Mouse (Mus musculus) stomach, embryonic 15.5 days (tissue): ENCODE results near the gene Actg1. TPM values are rescaled to one million over a fixed set of nuclear protein-coding genes. Genes with fewer than 3 reads are reported as not detected.
A peak's percentile ranks its signal among the peaks of the same experiment; 100 is the strongest.

Experiments
- ATAC-seq: fragments of 200-750 bp; cut with Nextera tagmentation; 2 replicates; pipeline ENCODE4 v1.8.0; 2017; ENCODE audit warnings: low read depth, moderate number of reproducible peaks, moderate TSS enrichment; ENCODE audit not compliant: insufficient read depth, low FRiP score
- H3K27ac ChIP-seq: fragments of 300-500 bp; sonication (generic); 2 replicates; pipeline ENCODE4 v1.5.1; 2015; ENCODE audit warnings: mild to moderate bottlenecking, inconsistent platforms
- H3K27me3 ChIP-seq: fragments of 300-500 bp; sonication (generic); replicated peaks from 2 replicates; pipeline ENCODE4 v1.6.1; 2015; ENCODE audit warnings: inconsistent platforms
- H3K36me3 ChIP-seq: fragments of 300-500 bp; sonication (generic); 2 replicates; pipeline ENCODE4 v1.6.1; 2015; ENCODE audit warnings: inconsistent platforms
- H3K4me1 ChIP-seq: fragments of 300-500 bp; sonication (generic); 2 replicates; pipeline ENCODE4 v1.6.1; 2015; ENCODE audit warnings: inconsistent platforms
- H3K4me2 ChIP-seq: fragments of 300-500 bp; sonication (generic); 2 replicates; pipeline ENCODE4 v1.6.1; 2015; ENCODE audit warnings: mild to moderate bottlenecking, inconsistent platforms
- H3K4me3 ChIP-seq: fragments of 300-500 bp; sonication (generic); replicated peaks from 2 replicates; pipeline ENCODE4 v1.5.1; 2015; ENCODE audit warnings: inconsistent platforms
- H3K9ac ChIP-seq: fragments of 300-500 bp; sonication (generic); 2 replicates; pipeline ENCODE4 v1.6.1; 2015; ENCODE audit warnings: inconsistent platforms
- H3K9me3 ChIP-seq: fragments of 300-500 bp; sonication (generic); 2 replicates; pipeline ENCODE4 v1.6.1; 2016; ENCODE audit warnings: inconsistent platforms
- WGBS: fragments of 180-500 bp; shearing (Covaris S2); methylation state at CpG from one replicate; pipeline ENCODE4 v1.1.7; 2015; 5-methylcytosine and 5-hydroxymethylcytosine counted together
- polyA plus RNA-seq: library from polyadenylated mRNA; unstranded; fragments of >200 nt; fragmentation: Nextera tagmentation; extraction: Ambion mirVana; gene quantifications from 2 replicates; pipeline ENCODE4 v1.2.1, GENCODE M21; 2015

Actg1 gene
- polyA plus RNA-seq, 1 experiment from 2014 or later: 2,501 TPM

DNA sequence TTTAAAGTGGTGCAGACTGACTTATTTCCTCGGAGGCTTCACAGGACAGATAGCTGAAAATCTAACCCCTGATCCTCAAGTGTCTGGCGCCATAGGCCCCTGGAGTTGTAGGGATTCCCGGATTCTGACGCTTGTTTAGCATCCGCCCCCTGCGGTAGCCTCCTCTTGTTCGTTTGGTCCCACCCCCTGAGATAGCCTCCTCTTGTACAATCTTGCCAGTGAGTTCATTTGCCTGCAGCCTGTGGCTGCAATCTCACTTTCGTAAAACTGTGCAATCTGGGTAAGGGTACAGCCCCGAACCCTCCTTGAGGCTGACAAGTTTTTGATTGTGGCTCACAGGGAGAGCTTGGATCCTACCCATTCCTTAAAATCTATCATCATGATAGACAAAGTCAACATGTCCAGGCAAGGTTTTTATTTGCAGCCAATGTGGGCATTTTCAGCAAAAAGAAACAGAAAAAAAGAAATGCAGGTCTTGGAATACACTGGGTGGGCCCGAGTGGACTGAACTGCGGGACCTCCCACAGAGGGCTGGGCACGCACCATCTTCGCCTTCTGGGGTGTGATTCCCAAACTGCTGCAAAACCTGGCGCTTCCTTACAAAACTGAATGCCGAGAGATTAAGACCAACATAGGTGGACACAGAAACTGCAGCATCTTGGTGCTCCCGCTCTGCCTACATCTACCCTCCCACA lies 33.5 kb downstream of the Actg1 start:
- Histone ChIP-seq H3K4me1 (peaks cover 33% of the 10 kb centered on the region), H3K27me3 (no peaks in the 10 kb centered on the region), H3K36me3 (no peaks in the 10 kb centered on the region), H3K27ac (peak overlapping the region; percentile 99), H3K4me2 (peak overlapping the region; percentile 80), H3K4me3 (no peak overlapping the region), H3K9ac (peak overlapping the region; percentile 22; the same call in 1 of the 2 replicates), H3K9me3 (no peaks in the 10 kb centered on the region)
- 50% methylated on average over 16 of the region's 16 CpGs for WGBS
- no peak for ATAC-seq

DNA sequence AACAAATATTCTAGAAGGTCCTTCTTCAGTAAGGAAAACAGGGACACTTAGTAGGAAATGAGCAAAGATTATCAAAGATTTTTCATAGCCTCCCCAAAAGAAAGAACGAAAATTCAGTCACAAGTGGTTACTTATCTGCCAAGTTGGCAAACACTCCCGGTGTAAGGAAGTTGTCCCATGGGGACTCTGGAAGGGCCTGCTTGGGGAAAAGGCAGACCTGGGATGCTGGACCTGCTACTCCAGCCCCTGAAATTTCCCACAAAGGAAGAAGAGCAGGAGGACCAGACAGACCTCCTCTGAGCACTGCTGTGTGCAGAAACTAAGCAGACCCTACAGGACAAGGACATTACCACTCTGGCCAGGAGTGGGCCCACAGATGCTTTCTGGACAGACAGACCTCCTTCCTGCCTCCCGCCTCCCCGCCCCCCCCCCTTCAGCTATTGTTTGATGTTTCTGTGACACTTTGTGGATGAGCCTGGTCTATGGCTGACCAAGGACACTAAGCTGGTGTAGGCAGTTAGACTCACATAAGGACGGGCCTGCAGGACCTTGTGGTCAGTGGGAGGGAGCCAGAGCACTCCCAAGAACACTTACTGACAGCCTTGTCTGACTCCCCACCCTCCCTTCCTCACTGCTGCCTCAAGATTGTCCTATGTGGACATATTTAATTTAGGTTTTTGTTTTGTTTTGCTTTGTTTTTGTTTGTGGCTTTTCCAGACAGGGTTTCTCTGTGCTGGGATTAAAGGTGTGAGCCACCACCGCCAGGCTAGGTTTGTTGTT lies 34.2 kb downstream of the Actg1 start:
- Histone ChIP-seq H3K4me3 (no peak overlapping the region), H3K4me2 (no peak overlapping the region), H3K27ac (no peak overlapping the region), H3K9me3 (no peaks in the 10 kb centered on the region), H3K9ac (no peak overlapping the region), H3K4me1 (peaks cover 33% of the 10 kb centered on the region), H3K27me3 (no peaks in the 10 kb centered on the region), H3K36me3 (no peaks in the 10 kb centered on the region)
- no peak for ATAC-seq
- 54% methylated on average over 6 of the region's 6 CpGs for WGBS

- WGBS: 61% methylated on average over 6 of the region's 6 CpGs
Measured at GRCm38 (mm10) chr11:120312069-120312468, 36.3 kb downstream of the Actg1 start.

DNA sequence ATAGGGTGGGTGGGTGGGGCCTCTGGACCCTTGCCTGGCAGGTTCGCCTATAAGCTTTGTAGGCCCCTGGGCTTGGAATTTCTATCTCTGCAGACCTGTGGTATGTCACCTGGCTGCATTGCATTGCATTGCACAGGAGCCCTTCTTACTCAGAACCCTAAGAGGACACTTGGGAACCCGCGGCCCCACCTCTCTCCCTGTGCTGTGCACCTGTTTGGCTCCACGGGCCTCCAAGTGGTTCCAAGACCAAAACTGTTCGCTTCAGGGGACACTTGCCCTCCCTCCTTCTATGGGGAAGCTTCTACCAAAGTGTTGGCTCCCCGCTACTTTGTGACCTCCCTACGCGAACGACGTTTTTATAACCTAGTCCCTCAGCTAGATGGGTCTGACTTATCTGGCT lies 36.8 kb downstream of the Actg1 start:
- H3K27me3 ChIP-seq: no peaks in the 10 kb centered on the region
- no peak for ATAC-seq
- no peaks in the 10 kb centered on the region for H3K9me3 ChIP-seq
- no peaks in the 10 kb centered on the region for H3K36me3 ChIP-seq
- H3K9ac ChIP-seq: no peak overlapping the region
- WGBS: 42% methylated on average over 10 of the region's 10 CpGs
- H3K4me3 ChIP-seq: peak overlapping the region; percentile 41
- H3K4me1 ChIP-seq: peaks cover 46% of the 10 kb centered on the region
- H3K27ac ChIP-seq: peak overlapping the region; percentile 78
- peak overlapping the region; percentile 75 for H3K4me2 ChIP-seq

More at GRCm38 (mm10) chr11:120312069-120312468, 36.3 kb downstream of the Actg1 start:
- Histone ChIP-seq H3K9ac (no peak overlapping the region), H3K36me3 (no peaks in the 10 kb centered on the region), H3K4me1 (peaks cover 46% of the 10 kb centered on the region), H3K9me3 (no peaks in the 10 kb centered on the region), H3K27ac (no peak overlapping the region; the same call in 1 of the 2 replicates), H3K4me2 (no peak overlapping the region), H3K27me3 (no peaks in the 10 kb centered on the region), H3K4me3 (no peak overlapping the region)
- ATAC-seq: no peak

DNA sequence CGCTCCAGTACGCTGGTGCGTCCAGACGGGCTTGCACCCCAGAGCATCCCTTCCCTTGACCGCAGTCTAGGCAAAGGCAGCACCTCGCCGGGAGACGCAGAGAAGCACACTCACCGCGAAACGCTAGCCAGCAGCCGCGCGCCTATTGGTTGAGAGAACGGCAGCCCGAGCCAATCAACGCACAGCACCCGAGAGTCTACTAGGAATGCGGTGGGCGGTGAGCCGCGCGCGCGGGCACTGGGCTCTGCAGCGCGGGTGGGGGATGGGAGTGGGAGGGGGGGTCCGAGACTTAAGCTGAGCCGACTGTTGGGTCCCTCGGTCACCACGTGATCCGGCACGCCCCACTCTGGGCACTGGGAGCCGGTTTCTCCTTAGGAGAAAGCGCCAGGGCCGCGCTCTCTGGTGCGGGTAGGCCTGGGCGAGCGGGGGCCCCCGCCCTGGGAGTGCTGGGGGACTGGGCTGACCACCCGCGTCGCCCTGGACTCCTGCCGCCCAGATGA lies 37.5 kb downstream of the Actg1 start:
- H3K27me3 ChIP-seq: no peaks in the 10 kb centered on the region
- H3K9ac ChIP-seq: peak overlapping the region; percentile 21
- no peaks in the 10 kb centered on the region for H3K36me3 ChIP-seq
- no peaks in the 10 kb centered on the region for H3K9me3 ChIP-seq
- peaks cover 51% of the 10 kb centered on the region for H3K4me1 ChIP-seq
- H3K27ac ChIP-seq: peak overlapping the region; percentile 78
- peak overlapping the region; percentile 41 for H3K4me3 ChIP-seq
- ATAC-seq: peak; percentile 91
- WGBS: under 1% methylated on average over 45 of the region's 45 CpGs
- H3K4me2 ChIP-seq: peak overlapping the region; percentile 75

DNA sequence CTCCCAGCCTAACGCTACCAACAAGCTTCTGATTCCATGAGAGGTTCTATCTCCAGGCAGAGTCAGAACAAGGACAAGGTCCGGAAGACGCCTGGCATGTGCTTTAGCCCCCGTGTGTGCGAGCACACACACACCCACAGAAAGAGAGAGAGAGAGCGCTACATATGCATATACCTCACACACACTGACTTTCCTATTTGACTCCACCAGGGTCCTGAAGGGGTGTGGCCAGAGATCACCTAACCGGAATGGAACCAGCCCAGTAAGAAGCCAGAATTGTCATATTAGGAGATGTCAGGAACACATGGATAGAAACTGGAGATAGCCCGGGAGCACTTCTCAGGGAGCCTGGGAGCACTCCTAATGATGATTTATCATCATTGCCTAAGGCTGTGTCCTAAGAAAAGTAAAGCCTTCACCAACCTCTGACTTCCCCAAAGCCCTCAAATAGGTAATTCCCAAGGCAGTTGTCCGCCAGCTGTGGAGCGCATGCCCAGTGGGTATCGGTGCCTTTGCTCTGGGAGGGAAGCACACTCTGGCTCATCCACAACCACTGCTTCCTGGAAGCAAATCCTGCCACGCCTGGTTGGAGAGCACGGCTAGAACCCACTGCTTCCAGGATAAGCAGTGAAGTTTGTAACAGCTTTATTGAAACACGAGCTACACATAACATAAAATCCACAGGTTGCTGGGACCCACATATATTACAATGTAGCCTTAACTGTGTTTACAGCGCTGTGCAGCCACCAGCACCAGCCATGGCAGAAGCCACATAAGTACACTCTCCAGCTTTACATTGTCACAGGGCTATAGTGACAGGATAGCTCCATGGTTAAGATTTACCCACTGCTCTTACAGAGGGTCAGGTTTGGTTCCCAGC lies 39.7 kb downstream of the Actg1 start:
- Histone ChIP-seq H3K27ac (no peak overlapping the region), H3K9ac (no peak overlapping the region), H3K4me3 (no peak overlapping the region), H3K4me1 (peaks cover 57% of the 10 kb centered on the region), H3K9me3 (no peaks in the 10 kb centered on the region), H3K4me2 (no peak overlapping the region; the same call in 1 of the 2 replicates), H3K36me3 (no peaks in the 10 kb centered on the region), H3K27me3 (no peaks in the 10 kb centered on the region)
- no peak for ATAC-seq
- 52% methylated on average over 15 of the region's 15 CpGs for WGBS

DNA sequence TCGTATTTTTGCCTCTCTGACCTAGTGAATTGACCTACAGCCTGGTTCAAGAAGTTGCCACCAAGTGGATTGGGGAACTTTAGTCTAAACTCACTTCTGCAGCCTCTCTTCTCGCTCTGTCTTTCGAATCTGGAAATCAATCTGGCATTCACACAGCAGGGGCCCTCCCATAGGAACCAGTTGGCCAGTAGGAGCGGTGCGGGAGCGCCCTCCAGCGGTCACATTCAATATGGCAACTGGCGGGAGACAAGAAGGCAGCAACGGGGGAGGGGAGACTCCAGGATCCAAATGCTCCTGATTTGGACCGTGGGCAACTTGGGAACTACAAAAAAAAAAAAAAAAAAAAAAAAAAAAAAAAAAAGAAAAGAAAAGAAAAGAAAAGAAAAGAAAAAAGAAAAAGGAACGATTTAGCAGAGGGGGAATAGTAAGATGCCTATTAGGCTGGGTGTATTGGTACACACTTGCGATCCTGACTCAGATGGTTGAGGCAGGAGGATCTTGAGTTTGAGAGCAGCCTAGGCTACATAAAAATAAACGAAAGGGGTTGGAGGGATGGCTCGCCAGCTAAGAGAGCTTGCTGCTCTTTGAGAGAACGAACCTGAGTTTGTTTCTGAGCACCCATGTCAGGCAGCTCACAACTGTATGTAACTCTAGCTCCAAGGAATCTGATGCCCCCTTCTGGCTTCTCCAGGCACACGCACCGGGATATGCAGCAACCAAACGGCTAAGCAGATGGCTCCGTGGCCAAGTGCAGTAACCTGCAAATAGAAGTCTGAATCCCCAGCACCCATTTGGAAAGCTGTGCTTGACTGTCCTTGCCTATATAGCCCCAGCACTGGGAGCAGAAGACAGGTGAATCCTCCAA lies 40.5 kb downstream of the Actg1 start:
- 5% methylated on average over 19 of the region's 19 CpGs for WGBS
- Histone ChIP-seq H3K27ac (peak overlapping the region; percentile 11; the same call in 1 of the 2 replicates), H3K27me3 (no peaks in the 10 kb centered on the region), H3K4me1 (peaks cover 58% of the 10 kb centered on the region), H3K9me3 (no peaks in the 10 kb centered on the region), H3K4me3 (no peak overlapping the region), H3K36me3 (no peaks in the 10 kb centered on the region), H3K4me2 (peak overlapping the region; percentile 25), H3K9ac (no peak overlapping the region)
- no peak for ATAC-seq

- 31% methylated on average over 5 of the region's 5 CpGs for WGBS
- no peaks in the 10 kb centered on the region for H3K36me3 ChIP-seq
Measured at GRCm38 (mm10) chr11:120307132-120307413, 41.3 kb downstream of the Actg1 start.

DNA sequence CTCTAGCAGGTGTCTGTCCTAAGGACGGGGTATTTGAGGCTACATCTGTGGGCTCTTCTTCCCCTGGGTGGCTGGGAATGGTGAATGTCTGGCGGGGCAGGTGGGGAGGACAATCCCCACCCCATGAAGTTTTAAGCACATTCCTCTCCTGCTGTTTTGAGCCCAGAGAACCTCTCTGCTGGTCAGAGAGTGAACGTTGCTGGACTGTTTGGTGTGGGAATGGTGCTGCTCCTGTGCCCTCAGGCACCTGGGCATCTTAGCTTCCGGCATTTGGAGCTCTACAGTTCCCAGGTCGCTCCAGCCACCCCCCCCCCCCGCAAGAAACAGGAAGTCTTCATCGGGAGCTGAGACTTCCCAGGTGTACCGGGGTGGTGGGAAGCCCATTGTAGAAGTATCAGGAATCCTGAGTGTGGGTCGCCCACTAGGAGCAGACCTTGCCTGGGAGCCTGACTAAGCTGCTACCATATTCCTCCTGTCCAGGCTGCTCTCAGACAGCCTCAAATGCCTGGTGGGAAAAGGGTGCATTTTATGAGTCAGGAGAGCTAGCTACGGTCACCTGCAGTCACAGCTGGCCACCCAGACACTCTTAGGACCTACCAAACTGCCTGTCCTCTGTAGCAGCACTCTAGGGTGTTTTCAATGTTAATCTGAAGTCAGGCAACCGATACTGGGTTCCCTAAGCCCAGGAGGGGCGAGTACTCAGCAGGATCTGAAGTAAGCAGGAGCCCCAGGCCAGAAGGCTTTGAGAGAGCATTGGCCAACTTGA lies 41.8 kb downstream of the Actg1 start:
- Histone ChIP-seq H3K9ac (no peak overlapping the region), H3K36me3 (no peaks in the 10 kb centered on the region), H3K4me3 (no peak overlapping the region), H3K4me2 (0 out of 2 replicates have a peak overlapping the region, but pooled peaks have one; percentile 95), H3K27ac (0 out of 2 replicates have a peak overlapping the region, but pooled peaks have one; percentile 37), H3K27me3 (no peaks in the 10 kb centered on the region), H3K4me1 (peaks cover 55% of the 10 kb centered on the region), H3K9me3 (no peaks in the 10 kb centered on the region)
- no peak for ATAC-seq
- WGBS: 63% methylated on average over 12 of the region's 12 CpGs

More at GRCm38 (mm10) chr11:120307132-120307413, 41.3 kb downstream of the Actg1 start:
- Histone ChIP-seq H3K9ac (no peak overlapping the region), H3K4me2 (no peak overlapping the region), H3K9me3 (no peaks in the 10 kb centered on the region), H3K4me1 (peaks cover 58% of the 10 kb centered on the region), H3K27me3 (no peaks in the 10 kb centered on the region), H3K4me3 (no peak overlapping the region), H3K27ac (peak overlapping the region; percentile 37; the same call in 1 of the 2 replicates)
- ATAC-seq: no peak

DNA sequence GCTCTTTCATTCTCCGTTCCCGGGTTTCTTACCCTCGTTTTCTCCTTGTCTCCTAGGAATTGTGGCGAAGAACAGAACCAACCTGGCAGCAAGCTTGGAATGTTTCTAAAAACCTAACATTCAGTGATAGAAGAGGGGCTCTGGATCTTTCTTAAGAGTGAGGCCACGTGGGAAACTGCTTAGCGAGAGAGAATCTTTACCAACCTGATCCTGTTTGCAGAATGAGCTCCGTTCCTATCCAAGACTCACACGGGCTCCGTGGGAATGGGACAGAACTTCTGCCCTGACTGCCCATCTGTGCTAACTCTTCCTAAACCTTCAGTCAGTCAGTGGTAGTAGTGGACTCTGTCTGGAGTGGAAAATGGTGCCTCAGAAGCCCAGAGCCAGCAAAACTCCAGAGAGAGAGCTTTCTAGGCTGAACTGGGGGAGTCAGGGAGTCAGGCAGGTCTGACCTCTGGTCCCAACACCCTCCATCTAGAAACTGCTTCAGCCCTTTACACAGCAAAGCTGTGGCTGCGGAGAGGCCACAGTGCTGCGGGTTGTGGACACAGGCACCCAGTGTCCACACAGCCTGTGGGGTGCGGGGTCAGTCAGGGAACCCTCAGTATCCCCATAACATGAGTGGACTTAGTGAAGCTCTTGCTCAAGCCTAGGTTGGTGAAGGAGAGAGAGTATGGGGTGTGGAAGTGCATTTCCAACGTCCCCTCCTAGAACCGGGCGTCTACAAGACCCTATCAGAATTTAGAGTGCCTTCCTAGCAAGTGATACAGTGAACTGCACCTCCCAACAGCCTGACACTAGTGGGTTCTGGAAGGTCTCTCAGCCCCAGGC lies 42.6 kb downstream of the Actg1 start:
- Histone ChIP-seq H3K4me3 (peak overlapping the region; percentile 54), H3K27ac (peak overlapping the region; percentile 84), H3K9me3 (no peaks in the 10 kb centered on the region), H3K9ac (no peak overlapping the region), H3K27me3 (no peaks in the 10 kb centered on the region), H3K36me3 (no peaks in the 10 kb centered on the region), H3K4me1 (peaks cover 51% of the 10 kb centered on the region), H3K4me2 (peak overlapping the region; percentile 95)
- ATAC-seq: no peak
- WGBS: 23% methylated on average over 15 of the region's 15 CpGs
